Mouse (Mus musculus) limb, embryonic 11.5 days (tissue): ENCODE measurements around the gene Tmc6. TPM values are rescaled to one million over a fixed set of nuclear protein-coding genes. Genes with fewer than 3 reads are reported as not detected.

Source experiments
- ATAC-seq: fragments of 200-750 bp; cut with Nextera tagmentation; 2 replicates; pipeline ENCODE4 v1.8.0; 2017; ENCODE audit warnings: low read depth; ENCODE audit not compliant: insufficient number of reproducible peaks, low FRiP score, low TSS enrichment
- DNase-seq: peaks from one replicate; pipeline ENCODE4 v3.0.0-alpha.2; 2015; ENCODE audit warnings: low spot score
- H3K27ac ChIP-seq: fragments of 300-500 bp; sonication (generic); replicated peaks from 2 replicates; pipeline ENCODE4 v1.5.1; 2014; ENCODE audit warnings: low read depth, mild to moderate bottlenecking, low read length
- H3K27me3 ChIP-seq: fragments of 300-500 bp; sonication (generic); 2 replicates; pipeline ENCODE4 v1.6.1; 2014; ENCODE audit warnings: mild to moderate bottlenecking, low read length, mixed read lengths; ENCODE audit not compliant: control insufficient read depth, insufficient read depth
- H3K36me3 ChIP-seq: fragments of 300-500 bp; sonication (generic); 2 replicates; pipeline ENCODE4 v1.6.1; 2014; ENCODE audit warnings: mild to moderate bottlenecking, low read length, moderate library complexity, mixed read lengths; ENCODE audit not compliant: control insufficient read depth, insufficient read depth
- H3K4me1 ChIP-seq: fragments of 300-500 bp; sonication (generic); 2 replicates; pipeline ENCODE4 v1.6.1; 2014; ENCODE audit warnings: low read length, mixed read lengths; ENCODE audit not compliant: control insufficient read depth, insufficient read depth
- H3K4me2 ChIP-seq: fragments of 300-500 bp; sonication (generic); 2 replicates; pipeline ENCODE4 v1.6.1; 2014; ENCODE audit warnings: low read depth, mild to moderate bottlenecking, moderate library complexity; ENCODE audit not compliant: severe bottlenecking
- H3K4me3 ChIP-seq: fragments of 300-500 bp; sonication (generic); 2 replicates; pipeline ENCODE4 v1.5.1; 2014; ENCODE audit warnings: low read depth, low read length
- H3K9ac ChIP-seq: fragments of 300-500 bp; sonication (generic); 2 replicates; pipeline ENCODE4 v1.6.1; 2014; ENCODE audit warnings: mild to moderate bottlenecking, low read length
- H3K9me3 ChIP-seq: fragments of 300-500 bp; sonication (generic); 2 replicates; pipeline ENCODE4 v1.6.1; 2016; ENCODE audit warnings: low read length; ENCODE audit not compliant: control insufficient read depth
- WGBS: fragments of 180-500 bp; shearing (Covaris S2); extraction: QIAGEN DNeasy Blood & Tissue Kit; methylation state at CpG from one replicate; pipeline ENCODE4 v1.1.7; 2014; 5-methylcytosine and 5-hydroxymethylcytosine counted together
- polyA plus RNA-seq: library from polyadenylated mRNA; unstranded; fragments of >200 nt; fragmentation: Nextera tagmentation; extraction: Ambion mirVana; gene quantifications from 2 replicates; pipeline ENCODE4 v1.2.1, GENCODE M21; 2014

The Tmc6 gene
- polyA plus RNA-seq, 1 experiment from 2014 or later = 19.3 TPM

DNA sequence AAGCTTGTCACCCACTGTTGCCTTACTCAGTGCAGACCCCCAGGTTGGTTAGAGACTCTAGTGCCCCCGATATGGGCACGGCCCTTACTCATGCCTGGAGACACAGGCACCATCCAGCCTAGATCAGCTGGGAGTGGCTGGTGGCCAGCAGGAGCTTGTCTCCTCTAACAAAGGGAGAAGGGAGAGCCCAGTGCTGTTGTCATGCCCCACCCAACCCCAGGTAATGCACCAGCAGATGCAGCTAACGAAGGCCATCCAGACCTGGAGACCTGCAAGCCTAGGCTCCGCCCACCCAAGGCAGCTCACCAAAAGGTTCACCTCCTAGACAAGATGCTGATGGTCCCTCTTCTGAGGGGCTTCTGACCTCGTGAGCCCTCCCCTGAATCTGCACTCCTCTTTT is 16.6 kb downstream of the Tmc6 start:
- Histone ChIP-seq H3K27ac (no peak overlapping the region), H3K27me3 (no peaks in the 10 kb centered on the region), H3K36me3 (peaks cover 16% of the 10 kb centered on the region), H3K9ac (no peak overlapping the region), H3K9me3 (no peaks in the 10 kb centered on the region), H3K4me1 (no peaks in the 10 kb centered on the region), H3K4me2 (no peak overlapping the region), H3K4me3 (no peak overlapping the region)
- 88% methylated on average over 5 of the region's 5 CpGs for WGBS
- no peak for DNase-seq
- no peak for ATAC-seq

DNA sequence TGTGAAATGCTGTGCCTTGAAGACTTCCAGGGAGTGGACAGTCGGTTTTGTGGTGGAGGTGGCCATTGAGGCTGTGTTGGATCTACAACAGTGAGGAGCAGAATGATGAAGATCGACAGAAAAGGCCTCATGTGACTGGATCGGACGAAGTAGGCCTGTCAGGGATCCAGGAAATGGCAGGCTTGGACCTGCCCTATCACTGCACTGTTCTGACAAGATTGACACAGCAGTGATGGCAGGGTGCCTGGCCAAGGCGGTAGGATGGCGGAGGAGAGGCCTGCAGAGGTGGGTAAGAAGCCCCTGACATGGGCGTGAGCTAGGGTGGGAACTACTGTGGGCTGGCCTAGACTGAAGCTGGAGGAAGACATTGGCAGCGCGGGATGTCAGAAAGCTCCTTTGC is 17.7 kb downstream of the Tmc6 start:
- WGBS = 91% methylated on average over 9 of the region's 9 CpGs
- DNase-seq = no peak
- Histone ChIP-seq H3K27ac (no peak overlapping the region), H3K4me3 (no peak overlapping the region), H3K9ac (no peak overlapping the region), H3K27me3 (no peaks in the 10 kb centered on the region), H3K4me1 (no peaks in the 10 kb centered on the region), H3K9me3 (no peaks in the 10 kb centered on the region), H3K4me2 (no peak overlapping the region; the same call in 1 of the 2 replicates), H3K36me3 (peaks cover 24% of the 10 kb centered on the region)
- ATAC-seq = no peak

DNA sequence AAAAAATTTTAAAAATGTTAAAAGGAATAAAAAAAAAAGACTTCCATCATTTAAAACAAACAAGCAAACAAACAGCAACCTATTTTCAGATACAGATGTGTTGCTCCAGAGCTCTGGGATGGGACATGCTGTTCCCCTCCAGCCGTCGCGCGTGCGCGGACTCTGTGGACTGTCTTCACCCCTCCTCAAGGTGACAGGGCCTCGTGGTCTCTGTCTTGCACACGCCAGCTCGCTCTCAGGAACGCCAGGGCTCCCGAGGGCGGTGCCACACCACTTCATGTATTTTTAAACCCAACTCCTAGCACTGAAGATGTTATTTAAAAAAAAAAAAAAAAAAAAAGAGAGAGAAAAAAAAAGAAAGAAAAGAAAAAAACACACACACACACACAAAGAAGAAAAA is 19.8 kb downstream of the Tmc6 start:
- Histone ChIP-seq H3K4me3 (no peak overlapping the region), H3K9me3 (no peaks in the 10 kb centered on the region), H3K27me3 (no peaks in the 10 kb centered on the region), H3K27ac (no peak overlapping the region), H3K36me3 (peaks cover 32% of the 10 kb centered on the region), H3K4me2 (no peak overlapping the region), H3K4me1 (no peaks in the 10 kb centered on the region), H3K9ac (no peak overlapping the region)
- WGBS = 91% methylated on average over 12 of the region's 12 CpGs
- ATAC-seq (no peak), DNase-seq (no peak)

DNA sequence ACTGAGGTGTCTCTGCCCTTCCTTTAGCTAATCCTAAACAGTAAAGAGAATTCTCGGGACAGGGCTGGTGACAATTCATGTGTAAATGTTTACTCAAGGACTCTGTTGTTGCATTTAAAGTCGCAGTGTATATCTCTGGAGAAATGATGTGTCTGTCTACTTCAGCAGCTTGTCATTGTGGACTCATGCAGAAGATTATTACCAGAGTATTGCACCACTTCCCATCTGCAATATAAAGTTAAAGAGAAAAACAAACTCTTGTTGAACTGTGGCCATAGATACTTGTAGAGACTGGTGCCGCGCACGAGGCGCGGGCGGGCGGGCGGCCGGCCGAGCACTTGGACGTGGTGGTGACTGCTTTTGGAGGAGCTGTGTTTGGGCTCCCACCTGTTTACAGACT is 20.2 kb downstream of the Tmc6 start:
- DNase-seq (no peak), ATAC-seq (no peak)
- Histone ChIP-seq H3K4me3 (no peak overlapping the region), H3K4me1 (no peaks in the 10 kb centered on the region), H3K9me3 (no peaks in the 10 kb centered on the region), H3K27me3 (no peaks in the 10 kb centered on the region), H3K9ac (no peak overlapping the region), H3K27ac (no peak overlapping the region), H3K36me3 (peaks cover 32% of the 10 kb centered on the region), H3K4me2 (no peak overlapping the region)
- 93% methylated on average over 13 of the region's 13 CpGs for whole genome bisulfite sequencing

DNA sequence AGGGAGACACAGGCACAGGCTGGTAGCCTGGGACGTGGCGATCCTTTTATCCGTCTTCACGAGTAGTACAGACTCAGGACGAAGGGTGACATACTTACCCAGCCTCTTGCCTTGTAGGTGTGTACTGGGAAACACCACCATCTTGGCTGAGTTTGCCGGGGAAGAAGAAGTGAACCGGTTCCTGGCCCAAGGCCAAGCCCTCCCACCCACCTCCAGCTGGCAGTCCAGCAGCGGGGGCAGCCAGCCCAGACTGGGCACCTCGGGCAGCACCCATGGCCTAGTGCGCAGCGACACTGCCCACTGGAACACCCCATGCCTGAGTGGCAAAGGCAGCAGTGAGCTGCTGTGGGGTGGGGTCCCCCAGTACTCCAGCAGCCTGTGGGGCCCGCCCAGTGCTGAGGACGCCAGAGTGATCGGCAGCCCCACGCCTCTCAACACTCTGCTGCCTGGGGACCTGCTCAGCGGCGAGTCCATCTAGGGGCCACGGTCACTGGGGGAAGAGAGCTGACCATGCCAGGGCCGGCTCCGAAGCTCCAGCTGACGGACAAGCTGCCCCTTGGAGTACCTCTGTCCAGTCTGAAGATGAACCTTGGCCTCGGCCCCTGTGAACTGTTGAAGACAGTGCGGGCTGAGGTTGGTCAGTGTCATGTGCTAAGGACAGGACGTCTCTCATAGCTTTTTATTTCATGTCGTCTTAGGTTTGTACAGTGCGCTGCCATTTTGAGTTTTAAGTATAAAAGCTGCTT is 21.5 kb downstream of the Tmc6 start:
- Histone ChIP-seq H3K27ac (no peak overlapping the region), H3K27me3 (no peaks in the 10 kb centered on the region), H3K4me1 (no peaks in the 10 kb centered on the region), H3K36me3 (peaks cover 40% of the 10 kb centered on the region), H3K4me3 (no peak overlapping the region), H3K4me2 (no peak overlapping the region), H3K9me3 (no peaks in the 10 kb centered on the region), H3K9ac (no peak overlapping the region)
- DNase-seq (no peak), ATAC-seq (no peak)
- WGBS = 94% methylated on average over 26 of the region's 26 CpGs

DNA sequence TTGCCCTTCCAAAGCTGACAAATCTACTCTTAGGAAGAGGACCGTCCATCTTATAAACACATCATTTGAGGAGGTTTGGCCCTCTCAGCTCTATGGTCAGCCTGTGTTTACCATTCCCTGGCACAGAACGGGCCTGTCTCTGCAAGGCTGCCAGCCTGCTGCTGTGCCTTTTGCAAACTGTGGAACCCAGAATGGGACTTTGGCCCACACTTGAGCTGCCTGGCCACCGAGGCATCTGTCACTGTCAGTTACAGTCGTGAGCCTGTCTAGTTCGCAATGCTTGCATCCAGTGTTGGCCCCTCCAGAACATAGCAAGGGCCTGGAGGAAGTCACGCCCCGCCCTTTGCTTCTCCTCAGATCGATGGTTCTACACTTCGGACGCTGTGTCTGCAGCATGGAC is 22.7 kb downstream of the Tmc6 start:
- H3K36me3 ChIP-seq = peaks cover 42% of the 10 kb centered on the region
- 95% methylated on average over 10 of the region's 10 CpGs for WGBS
- ATAC-seq (no peak), DNase-seq (no peak)
- H3K4me3 ChIP-seq = no peak overlapping the region
- no peaks in the 10 kb centered on the region for H3K27me3 ChIP-seq
- no peak overlapping the region for H3K27ac ChIP-seq
- H3K9ac ChIP-seq = no peak overlapping the region
- no peak overlapping the region for H3K4me2 ChIP-seq
- H3K4me1 ChIP-seq = no peaks in the 10 kb centered on the region
- no peaks in the 10 kb centered on the region for H3K9me3 ChIP-seq

DNA sequence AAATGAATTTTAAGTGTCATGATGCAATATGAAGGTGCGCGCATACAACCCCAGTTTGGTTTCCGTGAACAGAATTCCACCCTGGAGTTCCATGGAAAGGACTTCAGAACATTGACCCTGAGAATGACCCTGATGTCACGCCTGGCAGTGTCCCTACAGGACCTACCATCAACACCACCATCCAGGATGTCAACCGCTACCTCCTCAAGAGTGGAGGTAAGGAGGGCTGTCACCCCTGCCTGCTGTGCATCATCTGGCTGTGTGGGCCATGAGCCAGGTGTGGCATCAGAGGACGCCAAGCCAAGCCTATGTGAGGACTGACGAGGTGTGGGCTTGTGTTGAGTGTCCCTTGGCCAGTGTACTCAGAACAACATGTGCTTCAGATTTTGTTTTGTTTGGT is 26.1 kb downstream of the Tmc6 start:
- H3K27me3 ChIP-seq = no peaks in the 10 kb centered on the region
- peaks cover 39% of the 10 kb centered on the region for H3K36me3 ChIP-seq
- no peak overlapping the region for H3K9ac ChIP-seq
- H3K4me1 ChIP-seq = no peaks in the 10 kb centered on the region
- no peak for DNase-seq
- H3K27ac ChIP-seq = no peak overlapping the region
- no peaks in the 10 kb centered on the region for H3K9me3 ChIP-seq
- no peak for ATAC-seq
- 97% methylated on average over 7 of the region's 7 CpGs for WGBS
- no peak overlapping the region for H3K4me3 ChIP-seq
- no peak overlapping the region for H3K4me2 ChIP-seq

DNA sequence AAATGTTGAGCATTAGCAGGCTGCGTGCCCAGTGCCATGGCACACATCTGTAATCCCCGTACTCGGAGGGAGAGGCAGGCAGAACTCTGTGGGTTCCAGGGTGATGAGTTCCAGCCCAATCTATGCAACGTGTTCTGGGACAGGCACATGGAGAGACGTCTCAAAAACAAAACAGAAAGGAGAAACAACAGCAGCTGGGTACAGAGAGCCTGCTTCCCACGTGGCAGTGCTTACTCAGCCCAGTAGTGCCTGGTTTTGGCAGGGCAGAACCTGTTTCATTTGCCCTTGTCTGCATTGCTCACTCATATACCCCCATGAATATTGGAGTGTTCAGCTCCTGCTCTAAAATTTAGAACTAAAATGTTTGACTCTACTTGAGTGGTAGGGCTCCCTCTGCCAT is 30.5 kb downstream of the Tmc6 start:
- DNase-seq (no peak), ATAC-seq (no peak)
- Histone ChIP-seq H3K4me1 (no peaks in the 10 kb centered on the region), H3K27ac (no peak overlapping the region), H3K36me3 (peaks cover 35% of the 10 kb centered on the region), H3K4me3 (no peak overlapping the region), H3K27me3 (no peaks in the 10 kb centered on the region), H3K9me3 (no peaks in the 10 kb centered on the region), H3K4me2 (no peak overlapping the region), H3K9ac (no peak overlapping the region)
- 88% methylated on average over 6 of the region's 6 CpGs for WGBS

DNA sequence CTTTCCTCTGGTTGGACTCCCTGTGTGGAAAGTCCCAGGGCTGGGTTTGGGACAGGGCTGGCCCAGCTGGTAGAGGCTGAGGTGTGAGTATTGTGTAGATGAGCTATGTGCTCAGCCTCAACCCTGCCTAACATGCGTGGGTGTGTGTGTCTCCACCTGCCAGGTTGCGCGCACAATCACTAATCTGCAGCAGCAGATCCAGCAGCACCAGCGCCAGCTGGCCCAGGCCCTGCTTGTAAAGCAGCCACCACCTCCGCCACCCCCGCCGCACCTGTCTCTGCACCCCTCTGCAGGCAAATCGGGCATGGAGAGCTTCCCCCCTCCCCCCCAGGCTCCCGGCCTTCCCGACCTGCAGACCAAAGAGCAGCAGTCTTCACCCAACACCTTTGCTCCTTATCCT is 32.6 kb downstream of the Tmc6 start:
- Histone ChIP-seq H3K36me3 (peaks cover 20% of the 10 kb centered on the region), H3K4me3 (no peak overlapping the region), H3K9ac (no peak overlapping the region), H3K9me3 (no peaks in the 10 kb centered on the region), H3K4me1 (no peaks in the 10 kb centered on the region), H3K27ac (no peak overlapping the region), H3K4me2 (no peak overlapping the region), H3K27me3 (no peaks in the 10 kb centered on the region)
- DNase-seq (no peak), ATAC-seq (no peak)
- WGBS = 89% methylated on average over 10 of the region's 10 CpGs
